Mouse (Mus musculus) midbrain, embryonic 10.5 days (tissue): ENCODE results near the gene Stambp. TPM values are rescaled to one million over a fixed set of nuclear protein-coding genes. Genes with fewer than 3 reads are reported as not detected.

Experiments used
- DNase-seq: peaks from one replicate; pipeline ENCODE4 v3.0.0-alpha.2; 2017; ENCODE audit warnings: low spot score
- H3K27ac ChIP-seq: fragments of 300-500 bp; sonication (generic); replicated peaks from 2 replicates; pipeline ENCODE4 v1.5.1; 2016; ENCODE audit warnings: mild to moderate bottlenecking
- H3K27me3 ChIP-seq: fragments of 300-500 bp; sonication (generic); 2 replicates; pipeline ENCODE4 v1.6.1; 2016; ENCODE audit warnings: low read depth, mild to moderate bottlenecking; ENCODE audit not compliant: poor library complexity, severe bottlenecking
- H3K36me3 ChIP-seq: fragments of 300-500 bp; sonication (generic); 2 replicates; pipeline ENCODE4 v1.6.1; 2016; ENCODE audit warnings: mild to moderate bottlenecking, moderate library complexity
- H3K4me1 ChIP-seq: fragments of 300-500 bp; sonication (generic); 2 replicates; pipeline ENCODE4 v1.6.1; 2016
- H3K4me3 ChIP-seq: fragments of 300-500 bp; sonication (generic); 2 replicates; pipeline ENCODE4 v1.5.1; 2016; ENCODE audit warnings: mild to moderate bottlenecking, moderate library complexity
- H3K9me3 ChIP-seq: fragments of 300-500 bp; sonication (generic); replicated peaks from 2 replicates; pipeline ENCODE4 v1.6.1; 2016; ENCODE audit warnings: mild to moderate bottlenecking
- whole genome bisulfite sequencing: fragments of 180-500 bp; shearing (Covaris S2); methylation state at CpG from one replicate; pipeline ENCODE4 v1.1.7; 2016; 5-methylcytosine and 5-hydroxymethylcytosine counted together
- polyA plus RNA-seq: library from polyadenylated mRNA; unstranded; fragments of >200 nt; fragmentation: Nextera tagmentation; extraction: Ambion mirVana; gene quantifications from 2 replicates; pipeline ENCODE4 v1.2.1, GENCODE M21; 2016

Gene Stambp
- polyA plus RNA-seq, 1 experiment from 2014 or later: 17.8 TPM

GRCm38 (mm10) chr6:83507168-83507546 lies 65.4 kb downstream of the Stambp start:
- Histone ChIP-seq H3K4me1 (peaks cover 20% of the 10 kb centered on the region), H3K27me3 (no peaks in the 10 kb centered on the region)
- WGBS: 36% methylated on average over 6 of the region's 6 CpGs

GRCm38 (mm10) chr6:83506258-83507167 lies 66.0 kb downstream of the Stambp start, which contains the start of gene Dguok:
Gene Dguok (minus strand): TSS chr6:83506969.
- WGBS: under 1% methylated on average over 54 of the region's 54 CpGs
- peak; percentile 98 for DNase-seq

More at GRCm38 (mm10) chr6:83507168-83507546, 65.4 kb downstream of the Stambp start:
- Histone ChIP-seq H3K27ac (peak overlapping the region; percentile 89), H3K36me3 (0 out of 2 replicates have a peak, but pooled peaks cover 3% of the 10 kb centered on the region), H3K4me3 (peak overlapping the region; percentile 78), H3K9me3 (no peaks in the 10 kb centered on the region)
- DNase-seq: no peak

GRCm38 (mm10) chr6:83505554-83505953 lies 67.0 kb downstream of the Stambp start:
- no peak overlapping the region for H3K27ac ChIP-seq
- DNase-seq: no peak
- H3K27me3 ChIP-seq: no peaks in the 10 kb centered on the region
- H3K4me3 ChIP-seq: peak overlapping the region; percentile 78
- 88% methylated on average over 4 of the region's 4 CpGs for WGBS
- peaks cover 20% of the 10 kb centered on the region for H3K4me1 ChIP-seq
- peaks cover 4% of the 10 kb centered on the region for H3K36me3 ChIP-seq
- no peaks in the 10 kb centered on the region; the same call in 1 of the 2 replicates for H3K9me3 ChIP-seq

More at GRCm38 (mm10) chr6:83506258-83507167, 66.0 kb downstream of the Stambp start, which contains the start of gene Dguok:
- Histone ChIP-seq H3K4me3 (peak within 1 kb of the TSS; percentile 78), H3K27me3 (no peaks in the 10 kb centered on the region), H3K36me3 (0 out of 2 replicates have a peak, but pooled peaks cover 3% of the 10 kb centered on the region), H3K27ac (peak within 1 kb of the TSS; percentile 89), H3K4me1 (peaks cover 20% of the 10 kb centered on the region), H3K9me3 (no peaks in the 10 kb centered on the region)

- DNase-seq: no peak
Measured at GRCm38 (mm10) chr6:83503361-83503760, 69.2 kb downstream of the Stambp start.

GRCm38 (mm10) chr6:83502656-83503055 lies 69.9 kb downstream of the Stambp start:
- DNase-seq: no peak
- 79% methylated on average over 3 of the region's 3 CpGs for WGBS
- no peak overlapping the region for H3K4me3 ChIP-seq

More at GRCm38 (mm10) chr6:83503361-83503760, 69.2 kb downstream of the Stambp start:
- peaks cover 20% of the 10 kb centered on the region for H3K4me1 ChIP-seq
- no peaks in the 10 kb centered on the region; the same call in 1 of the 2 replicates for H3K9me3 ChIP-seq
- no peaks in the 10 kb centered on the region for H3K27me3 ChIP-seq
- WGBS: 91% methylated on average over 3 of the region's 3 CpGs
- H3K4me3 ChIP-seq: no peak overlapping the region
- H3K27ac ChIP-seq: no peak overlapping the region
- H3K36me3 ChIP-seq: peaks cover 17% of the 10 kb centered on the region

GRCm38 (mm10) chr6:83501524-83502310 lies 70.8 kb downstream of the Stambp start:
- no peaks in the 10 kb centered on the region for H3K27me3 ChIP-seq
- peaks cover 26% of the 10 kb centered on the region for H3K36me3 ChIP-seq
- H3K4me1 ChIP-seq: peaks cover 11% of the 10 kb centered on the region
- no peak for DNase-seq
- no peak overlapping the region for H3K4me3 ChIP-seq
- no peak overlapping the region for H3K27ac ChIP-seq
- no peaks in the 10 kb centered on the region; the same call in 1 of the 2 replicates for H3K9me3 ChIP-seq
- WGBS: 66% methylated on average over 9 of the region's 9 CpGs

More at GRCm38 (mm10) chr6:83502656-83503055, 69.9 kb downstream of the Stambp start:
- Histone ChIP-seq H3K4me1 (peaks cover 18% of the 10 kb centered on the region), H3K27ac (no peak overlapping the region), H3K9me3 (no peaks in the 10 kb centered on the region; the same call in 1 of the 2 replicates), H3K27me3 (no peaks in the 10 kb centered on the region), H3K36me3 (peaks cover 22% of the 10 kb centered on the region)

- no peak for DNase-seq
- 56% methylated on average over 3 of the region's 3 CpGs for WGBS
Measured at GRCm38 (mm10) chr6:83500462-83500861, 72.1 kb downstream of the Stambp start.

GRCm38 (mm10) chr6:83499078-83499477 lies 73.5 kb downstream of the Stambp start:
- no peak for DNase-seq
- no peak overlapping the region for H3K27ac ChIP-seq
- 93% methylated on average over 10 of the region's 10 CpGs for WGBS
- no peaks in the 10 kb centered on the region; the same call in 1 of the 2 replicates for H3K9me3 ChIP-seq
- peaks cover 47% of the 10 kb centered on the region for H3K36me3 ChIP-seq
- H3K27me3 ChIP-seq: no peaks in the 10 kb centered on the region
- H3K4me3 ChIP-seq: no peak overlapping the region
- no peaks in the 10 kb centered on the region for H3K4me1 ChIP-seq

More at GRCm38 (mm10) chr6:83500462-83500861, 72.1 kb downstream of the Stambp start:
- Histone ChIP-seq H3K4me1 (peaks cover 5% of the 10 kb centered on the region), H3K27me3 (no peaks in the 10 kb centered on the region), H3K36me3 (peaks cover 36% of the 10 kb centered on the region), H3K9me3 (no peaks in the 10 kb centered on the region; the same call in 1 of the 2 replicates), H3K27ac (no peak overlapping the region), H3K4me3 (no peak overlapping the region)

- peaks cover 57% of the 10 kb centered on the region for H3K36me3 ChIP-seq
- WGBS: 90% methylated on average over 22 of the region's 22 CpGs
Measured at GRCm38 (mm10) chr6:83496753-83497710, 75.5 kb downstream of the Stambp start.

GRCm38 (mm10) chr6:83496009-83496752 lies 76.3 kb downstream of the Stambp start:
- WGBS: 91% methylated on average over 9 of the region's 9 CpGs
- peaks cover 57% of the 10 kb centered on the region for H3K36me3 ChIP-seq
- no peaks in the 10 kb centered on the region; the same call in 1 of the 2 replicates for H3K9me3 ChIP-seq
- H3K4me1 ChIP-seq: no peaks in the 10 kb centered on the region
- no peak for DNase-seq
- no peak overlapping the region for H3K4me3 ChIP-seq
- H3K27ac ChIP-seq: no peak overlapping the region
- no peaks in the 10 kb centered on the region for H3K27me3 ChIP-seq

More at GRCm38 (mm10) chr6:83496753-83497710, 75.5 kb downstream of the Stambp start:
- Histone ChIP-seq H3K9me3 (no peaks in the 10 kb centered on the region; the same call in 1 of the 2 replicates), H3K4me1 (no peaks in the 10 kb centered on the region), H3K27me3 (no peaks in the 10 kb centered on the region), H3K4me3 (no peak overlapping the region), H3K27ac (no peak overlapping the region)
- no peak for DNase-seq
